Mouse (Mus musculus) liver, embryonic 13.5 days (tissue): ENCODE results near the gene Wdr63. TPM values are rescaled to one million over a fixed set of nuclear protein-coding genes. Genes with fewer than 3 reads are reported as not detected.

Experiments
- ATAC-seq: fragments of 200-750 bp; cut with Nextera tagmentation; 2 replicates; pipeline ENCODE4 v1.8.0; 2017; ENCODE audit warnings: low read depth, mild to moderate bottlenecking, moderate number of reproducible peaks, moderate library complexity
- DNase-seq: peaks from one replicate; pipeline ENCODE4 v3.0.0; 2022
- H3K27ac ChIP-seq: fragments of 300-500 bp; sonication (generic); 2 replicates; pipeline ENCODE4 v1.5.1; 2015; ENCODE audit warnings: moderate library complexity, mild to moderate bottlenecking, inconsistent platforms
- H3K27me3 ChIP-seq: fragments of 300-500 bp; sonication (generic); 2 replicates; pipeline ENCODE4 v1.6.1; 2015; ENCODE audit warnings: mild to moderate bottlenecking, inconsistent platforms
- H3K36me3 ChIP-seq: fragments of 300-500 bp; sonication (generic); 2 replicates; pipeline ENCODE4 v1.6.1; 2015; ENCODE audit warnings: mild to moderate bottlenecking, inconsistent platforms
- H3K4me1 ChIP-seq: fragments of 300-500 bp; sonication (generic); replicated peaks from 2 replicates; pipeline ENCODE4 v1.6.1; 2015; ENCODE audit warnings: inconsistent platforms
- H3K4me2 ChIP-seq: fragments of 300-500 bp; sonication (generic); 2 replicates; pipeline ENCODE4 v1.6.1; 2015; ENCODE audit warnings: inconsistent platforms, mild to moderate bottlenecking, moderate library complexity
- H3K4me3 ChIP-seq: fragments of 300-500 bp; sonication (generic); replicated peaks from 2 replicates; pipeline ENCODE4 v1.5.1; 2015; ENCODE audit warnings: mild to moderate bottlenecking, inconsistent platforms
- H3K9ac ChIP-seq: fragments of 300-500 bp; sonication (generic); 2 replicates; pipeline ENCODE4 v1.6.1; 2015; ENCODE audit warnings: mild to moderate bottlenecking, inconsistent platforms
- H3K9me3 ChIP-seq: fragments of 300-500 bp; sonication (generic); replicated peaks from 2 replicates; pipeline ENCODE4 v1.6.1; 2016; ENCODE audit warnings: inconsistent platforms
- WGBS: fragments of 180-500 bp; shearing (Covaris S2); methylation state at CpG from one replicate; pipeline ENCODE4 v1.1.7; 2015; ENCODE audit not compliant: insufficient replicate concordance; 5-methylcytosine and 5-hydroxymethylcytosine counted together
- polyA plus RNA-seq: library from polyadenylated mRNA; unstranded; fragments of >200 nt; fragmentation: Nextera tagmentation; extraction: Ambion mirVana; gene quantifications from 2 replicates; pipeline ENCODE4 v1.2.1, GENCODE M21; 2015

Gene Wdr63
- polyA plus RNA-seq, 1 experiment from 2014 or later = 0.35 TPM

GRCm38 (mm10) chr3:146149156-146150057 is 41.5 kb upstream of the Wdr63 start, which contains the start of gene Mcoln2:
TSS of gene Mcoln2 (plus strand) at chr3:146149833.
- WGBS = 11% methylated on average over 33 of the region's 34 CpGs
- DNase-seq (no peak), ATAC-seq (peak; percentile 64)
- H3K4me1 ChIP-seq = peaks cover 22% of the 10 kb centered on the region
- peak within 1 kb of the TSS; percentile 34; the same call in 1 of the 2 replicates for H3K27ac ChIP-seq
- H3K9me3 ChIP-seq = no peaks in the 10 kb centered on the region
- H3K27me3 ChIP-seq = peaks cover 21% of the 10 kb centered on the region
- H3K36me3 ChIP-seq = no peaks in the 10 kb centered on the region
- peak within 1 kb of the TSS; percentile 54; the same call in 1 of the 2 replicates for H3K9ac ChIP-seq
- H3K4me3 ChIP-seq = peak within 1 kb of the TSS; percentile 51
- peak within 1 kb of the TSS; percentile 69 for H3K4me2 ChIP-seq

DNA sequence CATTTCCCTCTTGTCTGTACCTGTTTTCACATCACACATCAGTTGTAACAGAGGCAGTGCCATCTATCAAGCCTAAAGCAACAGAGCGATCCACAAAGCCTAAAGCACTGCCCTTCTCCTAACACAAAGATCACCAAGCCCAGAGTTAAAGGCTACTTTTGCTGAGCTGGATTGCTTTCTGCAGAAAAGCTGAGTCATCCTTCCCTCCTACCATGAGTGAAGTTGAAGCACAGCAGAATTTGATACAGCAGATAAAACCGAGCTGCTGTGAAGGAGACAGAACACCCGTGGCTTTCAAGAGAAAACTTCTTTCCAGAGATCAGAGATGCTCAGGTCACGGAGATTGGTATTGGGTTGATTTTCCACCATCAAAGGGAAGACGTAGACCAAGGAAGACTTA is 38.2 kb upstream of the Wdr63 start:
- Histone ChIP-seq H3K4me1 (peaks cover 18% of the 10 kb centered on the region), H3K9ac (no peak overlapping the region), H3K4me2 (no peak overlapping the region), H3K27me3 (peaks cover 14% of the 10 kb centered on the region), H3K36me3 (no peaks in the 10 kb centered on the region), H3K4me3 (no peak overlapping the region), H3K9me3 (no peaks in the 10 kb centered on the region), H3K27ac (no peak overlapping the region)
- DNase-seq = no peak
- ATAC-seq = no peak
- WGBS = 38% methylated on average over 5 of the region's 5 CpGs

GRCm38 (mm10) chr3:146145501-146145900 is 37.6 kb upstream of the Wdr63 start:
- H3K4me1 ChIP-seq = peaks cover 18% of the 10 kb centered on the region
- no peak overlapping the region for H3K9ac ChIP-seq
- no peaks in the 10 kb centered on the region for H3K9me3 ChIP-seq
- H3K27me3 ChIP-seq = peaks cover 8% of the 10 kb centered on the region; the same call in 1 of the 2 replicates
- ATAC-seq (no peak), DNase-seq (no peak)
- H3K36me3 ChIP-seq = no peaks in the 10 kb centered on the region
- WGBS = 38% methylated on average over 5 of the region's 5 CpGs
- H3K4me3 ChIP-seq = no peak overlapping the region
- no peak overlapping the region for H3K27ac ChIP-seq
- H3K4me2 ChIP-seq = no peak overlapping the region

DNA sequence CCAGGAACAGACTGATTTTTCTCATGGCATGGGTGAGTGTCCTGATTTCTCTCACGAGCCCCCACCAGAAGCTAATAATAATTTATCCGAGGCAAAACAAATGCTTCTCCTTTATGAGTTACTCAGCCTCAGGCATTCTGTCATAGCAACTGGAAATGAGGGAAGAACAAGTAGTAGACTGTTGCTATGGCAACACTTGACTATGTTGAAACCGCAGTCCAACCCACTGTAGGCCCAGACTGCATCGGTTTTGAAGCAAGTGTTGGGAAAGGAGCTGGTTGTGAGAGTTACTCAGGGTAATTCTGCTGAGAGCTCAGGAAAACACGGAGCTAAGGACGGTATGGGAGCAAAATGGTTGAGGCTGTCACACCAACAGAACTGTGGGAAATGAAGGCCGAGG is 34.6 kb upstream of the Wdr63 start:
- no peak overlapping the region for H3K9ac ChIP-seq
- DNase-seq = no peak
- no peaks in the 10 kb centered on the region for H3K9me3 ChIP-seq
- WGBS = 59% methylated on average over 7 of the region's 7 CpGs
- no peak for ATAC-seq
- H3K4me1 ChIP-seq = peaks cover 7% of the 10 kb centered on the region; the same call in 1 of the 2 replicates
- H3K4me2 ChIP-seq = no peak overlapping the region
- no peaks in the 10 kb centered on the region for H3K36me3 ChIP-seq
- no peak overlapping the region for H3K27ac ChIP-seq
- H3K4me3 ChIP-seq = no peak overlapping the region
- H3K27me3 ChIP-seq = no peaks in the 10 kb centered on the region

DNA sequence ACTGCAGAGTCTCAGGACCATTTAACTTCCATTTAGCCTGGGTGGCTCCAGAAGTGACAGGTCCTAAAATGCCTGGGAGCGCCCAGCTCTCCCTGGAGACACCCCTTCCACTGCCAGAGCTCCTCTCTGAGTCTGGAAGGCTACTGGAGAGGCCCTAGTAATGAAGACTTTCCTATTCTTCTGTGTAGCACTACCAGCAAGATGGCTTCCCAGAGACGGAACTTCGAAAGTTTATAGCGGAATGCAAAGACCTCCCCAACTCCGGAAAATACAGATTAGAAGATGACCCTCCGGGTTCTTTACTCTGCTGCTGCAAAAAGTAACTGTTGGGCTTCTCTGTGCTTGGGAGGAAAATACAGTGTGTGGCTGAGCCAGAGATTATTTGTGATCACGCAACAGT is 32.3 kb upstream of the Wdr63 start:
- H3K9me3 ChIP-seq = no peaks in the 10 kb centered on the region
- H3K9ac ChIP-seq = no peak overlapping the region
- 78% methylated on average over 7 of the region's 7 CpGs for WGBS
- no peak overlapping the region for H3K27ac ChIP-seq
- no peak for DNase-seq
- H3K36me3 ChIP-seq = no peaks in the 10 kb centered on the region
- H3K27me3 ChIP-seq = no peaks in the 10 kb centered on the region
- H3K4me2 ChIP-seq = no peak overlapping the region
- H3K4me3 ChIP-seq = no peak overlapping the region
- ATAC-seq = no peak
- H3K4me1 ChIP-seq = no peaks in the 10 kb centered on the region

DNA sequence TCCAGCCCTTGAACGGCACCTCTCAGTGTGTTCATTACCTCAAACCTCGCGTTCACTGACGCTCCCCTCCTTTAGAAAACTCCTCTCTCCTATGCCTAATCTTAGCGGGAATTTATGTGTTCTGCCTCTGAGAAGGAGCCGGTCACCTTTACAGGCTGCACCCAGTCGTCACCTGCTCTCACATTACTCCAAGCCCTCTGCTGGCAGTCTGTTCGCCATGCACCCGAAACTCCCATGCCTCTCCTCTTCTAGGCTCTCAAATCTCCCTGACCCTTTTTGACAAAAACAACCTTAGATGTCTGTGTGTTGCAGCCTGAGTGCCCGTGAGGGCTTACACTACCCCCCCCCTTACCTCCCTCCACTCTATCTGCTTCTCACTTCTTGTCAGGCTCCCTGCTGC is 28.5 kb upstream of the Wdr63 start:
- Histone ChIP-seq H3K27me3 (no peaks in the 10 kb centered on the region), H3K4me2 (no peak overlapping the region), H3K9me3 (no peaks in the 10 kb centered on the region), H3K36me3 (no peaks in the 10 kb centered on the region), H3K27ac (no peak overlapping the region), H3K4me1 (no peaks in the 10 kb centered on the region), H3K9ac (no peak overlapping the region), H3K4me3 (no peak overlapping the region)
- no peak for ATAC-seq
- WGBS = 24% methylated on average over 10 of the region's 10 CpGs
- no peak for DNase-seq

- no peaks in the 10 kb centered on the region for H3K9me3 ChIP-seq
- no peak overlapping the region for H3K4me3 ChIP-seq
- no peaks in the 10 kb centered on the region for H3K4me1 ChIP-seq
- H3K27ac ChIP-seq = no peak overlapping the region
- H3K4me2 ChIP-seq = no peak overlapping the region
- no peak for DNase-seq
- WGBS = 53% methylated on average over 2 of the region's 2 CpGs
- H3K9ac ChIP-seq = no peak overlapping the region
- no peaks in the 10 kb centered on the region for H3K27me3 ChIP-seq
- no peak for ATAC-seq
- no peaks in the 10 kb centered on the region for H3K36me3 ChIP-seq
Observed at GRCm38 (mm10) chr3:146135417-146135816, 27.5 kb upstream of the Wdr63 start.

- no peak overlapping the region for H3K27ac ChIP-seq
- H3K27me3 ChIP-seq = no peaks in the 10 kb centered on the region
- H3K4me2 ChIP-seq = no peak overlapping the region
- H3K4me3 ChIP-seq = no peak overlapping the region
- no peaks in the 10 kb centered on the region for H3K9me3 ChIP-seq
- no peaks in the 10 kb centered on the region for H3K36me3 ChIP-seq
- no peaks in the 10 kb centered on the region for H3K4me1 ChIP-seq
- WGBS = 58% methylated on average over 9 of the region's 9 CpGs
- DNase-seq (no peak), ATAC-seq (no peak)
- no peak overlapping the region for H3K9ac ChIP-seq
Observed at GRCm38 (mm10) chr3:146134834-146135233, 26.9 kb upstream of the Wdr63 start.

GRCm38 (mm10) chr3:146127205-146127604 is 19.3 kb upstream of the Wdr63 start:
- 11% methylated on average over 6 of the region's 6 CpGs for WGBS
- Histone ChIP-seq H3K27ac (no peak overlapping the region), H3K9ac (no peak overlapping the region), H3K36me3 (no peaks in the 10 kb centered on the region), H3K9me3 (no peaks in the 10 kb centered on the region), H3K4me3 (no peak overlapping the region), H3K4me2 (no peak overlapping the region), H3K27me3 (no peaks in the 10 kb centered on the region), H3K4me1 (peaks cover 15% of the 10 kb centered on the region)
- DNase-seq (peak; percentile 24), ATAC-seq (peak; percentile 94)

DNA sequence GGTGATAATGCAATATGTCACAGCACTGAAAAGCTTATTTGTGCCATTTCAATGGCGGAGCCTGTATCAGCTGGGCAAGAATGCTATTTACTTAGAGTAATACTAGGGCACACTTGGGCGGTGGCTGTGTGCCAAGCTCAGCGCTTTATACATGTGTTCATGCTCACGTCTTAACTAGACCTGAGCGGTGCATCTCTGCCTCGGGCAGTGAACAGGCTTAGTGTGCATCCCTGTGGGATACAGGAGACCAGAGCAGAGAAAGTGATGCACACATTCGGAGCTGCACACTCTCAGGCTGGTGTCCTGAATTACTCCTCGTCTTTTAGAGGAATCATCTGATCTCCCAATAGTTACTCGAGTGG is 15.5 kb upstream of the Wdr63 start:
- H3K36me3 ChIP-seq = no peaks in the 10 kb centered on the region
- no peak overlapping the region for H3K9ac ChIP-seq
- H3K27me3 ChIP-seq = peaks cover 14% of the 10 kb centered on the region
- no peak overlapping the region for H3K4me3 ChIP-seq
- H3K4me1 ChIP-seq = peaks cover 22% of the 10 kb centered on the region
- no peak for DNase-seq
- no peak for ATAC-seq
- no peaks in the 10 kb centered on the region for H3K9me3 ChIP-seq
- H3K27ac ChIP-seq = no peak overlapping the region
- no peak overlapping the region for H3K4me2 ChIP-seq
- 73% methylated on average over 9 of the region's 9 CpGs for WGBS

DNA sequence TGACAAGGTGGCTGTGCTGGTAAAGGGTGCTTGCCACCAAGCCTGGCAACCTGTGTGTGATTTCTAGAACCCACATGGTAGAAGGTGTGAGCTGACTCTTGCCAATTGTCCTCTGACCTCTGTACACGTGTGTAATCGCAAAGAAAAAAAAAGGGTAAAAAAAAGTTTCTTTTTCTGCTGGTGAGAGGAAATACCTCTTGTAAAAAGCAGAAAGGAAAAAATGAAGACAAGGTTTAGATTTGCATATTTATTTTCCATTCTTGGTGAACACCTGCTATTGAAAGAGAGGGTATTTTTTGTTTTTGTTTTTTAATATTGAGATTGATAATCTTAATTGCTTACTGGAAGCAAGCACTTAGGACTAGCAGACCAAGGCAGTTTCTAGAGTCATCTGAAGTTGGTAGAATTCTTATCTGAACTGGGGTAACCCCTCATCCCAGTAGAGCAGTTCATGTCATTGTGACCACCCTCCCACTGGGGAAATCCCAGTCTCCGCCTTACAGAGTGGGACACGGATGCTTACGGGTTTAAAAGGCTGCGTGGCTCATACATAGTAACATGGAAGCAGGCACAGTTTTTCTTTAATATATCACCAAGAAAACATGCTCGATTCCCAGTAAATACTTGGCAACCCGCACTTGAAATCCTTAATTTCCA is 15.0 kb upstream of the Wdr63 start:
- 69% methylated on average over 8 of the region's 8 CpGs for WGBS
- Histone ChIP-seq H3K4me3 (no peak overlapping the region), H3K4me1 (peaks cover 21% of the 10 kb centered on the region), H3K4me2 (no peak overlapping the region), H3K9me3 (no peaks in the 10 kb centered on the region), H3K9ac (no peak overlapping the region), H3K27me3 (peaks cover 19% of the 10 kb centered on the region), H3K36me3 (no peaks in the 10 kb centered on the region), H3K27ac (no peak overlapping the region)
- DNase-seq (no peak), ATAC-seq (no peak)

- no peaks in the 10 kb centered on the region for H3K36me3 ChIP-seq
- peaks cover 28% of the 10 kb centered on the region for H3K27me3 ChIP-seq
- peaks cover 15% of the 10 kb centered on the region for H3K4me1 ChIP-seq
- no peak overlapping the region for H3K4me3 ChIP-seq
- no peak for DNase-seq
- H3K27ac ChIP-seq = no peak overlapping the region
- no peaks in the 10 kb centered on the region for H3K9me3 ChIP-seq
- WGBS = 47% methylated on average over 3 of the region's 3 CpGs
- ATAC-seq = no peak
- H3K4me2 ChIP-seq = no peak overlapping the region
- no peak overlapping the region for H3K9ac ChIP-seq
Observed at GRCm38 (mm10) chr3:146122125-146122420, 14.1 kb upstream of the Wdr63 start.
